21 mouse cellular contexts compared by ENCODE assay signal in genomic region chr14:32140359-32140965, GRCm38 (mm10). TPM values are rescaled to one million over a fixed set of nuclear protein-coding genes. Genes with fewer than 3 reads are reported as not detected.
"Had no signal": no experiment of that assay in that cellular context is flagged by ENCODE, and none has a peak within 500 bp of the region (broad histone marks: within the 10 kb centered on the region; RNA-seq: fewer than 3 reads in every experiment).

No protein-coding gene starts in this region.

- H3K4me1 ChIP-seq: intestine, embryonic 15.5 days; limb, embryonic 13.5 days; midbrain, embryonic 13.5 days had no signal

- H3K27ac ChIP-seq: intestine, embryonic 15.5 days; limb, embryonic 13.5 days; liver, embryonic 14.5 days; midbrain, embryonic 13.5 days had no signal

- H3K4me3 ChIP-seq: intestine, embryonic 15.5 days; limb, embryonic 13.5 days; midbrain, embryonic 13.5 days had no signal

- H3K36me3 ChIP-seq: intestine, embryonic 15.5 days; limb, embryonic 13.5 days; midbrain, embryonic 13.5 days had no signal

- H3K27me3 ChIP-seq: intestine, embryonic 15.5 days; limb, embryonic 13.5 days; midbrain, embryonic 13.5 days had no signal

- H3K9me3 ChIP-seq: intestine, embryonic 15.5 days; limb, embryonic 13.5 days; midbrain, embryonic 13.5 days had no signal

- DNase-seq: kidney, adult 8-10 months; kidney, postnatal 25 days; layer of hippocampus, adult 9-11 months; layer of hippocampus, postnatal 36 days; lung, adult 2 months; lung, postnatal 36 days; right cerebral cortex, postnatal 4 days; spleen, adult 18-20 months; thymus, postnatal 4 days had no signal

- ATAC-seq: intestine, embryonic 15.5 days; lung, postnatal 0 days; midbrain, embryonic 13.5 days had no signal

- H3K9ac ChIP-seq: intestine, embryonic 15.5 days; limb, embryonic 13.5 days; liver, embryonic 14.5 days; midbrain, embryonic 13.5 days had no signal

- H3K4me2 ChIP-seq: intestine, embryonic 15.5 days; limb, embryonic 13.5 days; midbrain, embryonic 13.5 days had no signal

RNA-seq across cellular contexts. Expression of gene Msmb, which starts 1.4 kb away (rescaled TPM):
- total RNA-seq: layer of hippocampus, adult 18-20 months; layer of hippocampus, postnatal 36 days; left cerebral cortex, adult 8-10 months; left cerebral cortex, postnatal 36 days; midbrain, postnatal 0 days had no signal
- polyA plus RNA-seq: intestine, embryonic 15.5 days; kidney, embryonic 16.5 days; limb, embryonic 13.5 days; lung, adult 2 months; lung, postnatal 0 days; midbrain, embryonic 13.5 days; midbrain, postnatal 0 days; neural tube, embryonic 14.5 days; stomach, embryonic 14.5 days had no signal
